Mouse (Mus musculus) intestine, postnatal 0 days (tissue): Measurements from ENCODE around the gene Dut. TPM values are rescaled to one million over a fixed set of nuclear protein-coding genes. Genes with fewer than 3 reads are reported as not detected.

Experiments
- ATAC-seq: fragments of 200-750 bp; cut with Nextera tagmentation; 2 replicates; pipeline ENCODE4 v1.8.0; 2017; ENCODE audit warnings: mild to moderate bottlenecking, moderate TSS enrichment, moderate library complexity
- H3K27ac ChIP-seq: fragments of 300-500 bp; sonication (generic); 2 replicates; pipeline ENCODE4 v1.5.1; 2014; ENCODE audit warnings: mild to moderate bottlenecking, low read depth, low read length, moderate library complexity
- H3K27me3 ChIP-seq: fragments of 300-500 bp; sonication (generic); replicated peaks from 2 replicates; pipeline ENCODE4 v1.6.1; 2014; ENCODE audit warnings: low read length, mixed read lengths; ENCODE audit not compliant: control insufficient read depth, insufficient read depth
- H3K36me3 ChIP-seq: fragments of 300-500 bp; sonication (generic); 2 replicates; pipeline ENCODE4 v1.6.1; 2014; ENCODE audit warnings: mild to moderate bottlenecking, moderate library complexity; ENCODE audit not compliant: control insufficient read depth, insufficient read depth
- H3K4me1 ChIP-seq: fragments of 300-500 bp; sonication (generic); replicated peaks from 2 replicates; pipeline ENCODE4 v1.6.1; 2014; ENCODE audit warnings: antibody characterized with exemption, low read length, mixed read lengths; ENCODE audit not compliant: control insufficient read depth, insufficient read depth
- H3K4me2 ChIP-seq: fragments of 300-500 bp; sonication (generic); replicated peaks from 2 replicates; pipeline ENCODE4 v1.6.1; 2014; ENCODE audit warnings: low read depth, mild to moderate bottlenecking, moderate library complexity
- H3K4me3 ChIP-seq: fragments of 300-500 bp; sonication (generic); 2 replicates; pipeline ENCODE4 v1.5.1; 2014; ENCODE audit warnings: low read depth, low read length
- H3K9ac ChIP-seq: fragments of 300-500 bp; sonication (generic); 2 replicates; pipeline ENCODE4 v1.6.1; 2014; ENCODE audit warnings: mild to moderate bottlenecking, low read depth, low read length
- H3K9me3 ChIP-seq: fragments of 300-500 bp; sonication (generic); 2 replicates; pipeline ENCODE4 v1.6.1; 2016; ENCODE audit warnings: mixed run types; ENCODE audit not compliant: control insufficient read depth
- CTCF ChIP-seq: sonication (generic); IDR thresholded peaks from 2 replicates; pipeline ENCODE4 v1.5.1; 2016; ENCODE audit warnings: low read depth, mild to moderate bottlenecking, control low read depth, antibody characterized with exemption, moderate library complexity
- WGBS: fragments of 180-500 bp; shearing (Covaris S2); extraction: QIAGEN DNeasy Blood & Tissue Kit; methylation state at CpG from one replicate; pipeline ENCODE4 v1.1.7; 2014; 5-methylcytosine and 5-hydroxymethylcytosine counted together
- polyA plus RNA-seq: library from polyadenylated mRNA; unstranded; fragments of >200 nt; fragmentation: Nextera tagmentation; extraction: Ambion mirVana; gene quantifications from 2 replicates; pipeline ENCODE4 v1.2.1, GENCODE M21; 2015

Dut gene
- polyA plus RNA-seq, 1 experiment from 2014 or later, result 48.5 TPM

DNA sequence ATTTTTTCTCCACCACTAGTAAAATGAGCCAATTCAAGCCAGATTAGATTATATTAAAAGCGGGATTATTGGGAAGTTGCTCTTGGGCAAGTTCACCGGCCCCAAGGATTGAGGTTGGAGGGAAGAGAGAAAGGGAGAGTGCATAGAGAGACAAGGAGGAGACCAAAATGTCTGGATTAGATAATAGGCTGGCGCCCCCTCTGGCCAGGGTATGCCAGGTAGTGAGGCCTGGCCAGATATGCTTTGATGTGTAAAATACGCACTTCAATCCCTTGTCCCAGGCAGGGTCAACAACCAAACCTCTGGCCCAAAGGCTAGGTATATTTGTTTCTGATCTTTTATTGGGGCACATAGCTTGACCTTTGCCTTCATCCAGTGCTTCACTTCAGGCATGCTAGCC is 4.8 kb downstream of the Dut start:
- ATAC-seq, result no peak
- no peak for TF ChIP-seq CTCF
- H3K4me2 ChIP-seq, result no peak overlapping the region
- no peak overlapping the region for H3K27ac ChIP-seq
- 88% methylated on average over 4 of the region's 4 CpGs for WGBS
- H3K36me3 ChIP-seq, result peaks cover 15% of the 10 kb centered on the region
- no peaks in the 10 kb centered on the region for H3K4me1 ChIP-seq
- no peaks in the 10 kb centered on the region for H3K27me3 ChIP-seq
- no peak overlapping the region for H3K4me3 ChIP-seq
- H3K9me3 ChIP-seq, result no peaks in the 10 kb centered on the region
- H3K9ac ChIP-seq, result no peak overlapping the region

DNA sequence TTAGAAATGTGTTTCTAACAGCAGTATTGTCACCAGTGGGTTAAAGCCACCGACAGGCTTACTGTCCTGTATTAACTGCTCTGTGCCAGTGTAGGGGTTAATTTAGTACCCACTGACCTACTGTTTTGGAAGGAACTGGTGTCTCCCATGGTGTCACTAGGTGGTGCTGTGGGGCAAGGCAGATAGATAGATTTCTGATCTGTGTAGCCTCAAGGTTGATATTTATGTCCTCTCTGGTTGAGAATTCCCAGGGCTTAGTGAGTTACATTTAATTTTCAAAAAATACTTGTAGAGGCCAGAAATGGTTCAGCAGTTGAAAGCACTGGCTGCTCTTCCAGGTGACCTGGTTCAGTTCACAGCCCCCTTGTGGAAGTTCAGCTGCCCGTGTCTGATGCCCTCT is 5.3 kb downstream of the Dut start:
- no peak overlapping the region for H3K4me3 ChIP-seq
- no peak for ATAC-seq
- 62% methylated on average over 2 of the region's 2 CpGs for WGBS

DNA sequence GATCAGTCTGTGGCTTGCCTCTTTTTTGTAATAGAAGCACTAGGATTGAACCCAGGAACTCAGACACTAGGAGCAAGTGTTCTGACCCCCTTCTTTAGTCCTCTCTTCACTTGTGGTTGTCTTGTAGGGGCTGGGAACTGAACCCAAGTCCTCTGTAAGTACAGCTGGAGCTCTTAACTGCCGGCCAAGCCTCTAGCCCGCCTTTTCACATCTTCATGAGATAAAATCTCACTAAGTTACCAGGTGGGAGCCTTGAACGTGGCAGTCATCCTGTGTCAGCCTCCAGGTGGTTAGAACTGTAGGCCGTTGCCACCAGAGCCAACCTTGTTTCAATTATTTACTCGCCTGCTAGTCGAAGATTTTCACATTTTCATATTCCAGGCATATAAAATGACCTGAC is 6.7 kb downstream of the Dut start:
- WGBS, result 98% methylated on average over 6 of the region's 6 CpGs
- no peak overlapping the region for H3K4me2 ChIP-seq
- no peak overlapping the region for H3K9ac ChIP-seq
- H3K4me3 ChIP-seq, result no peak overlapping the region
- H3K27me3 ChIP-seq, result no peaks in the 10 kb centered on the region
- no peak overlapping the region for H3K27ac ChIP-seq
- TF ChIP-seq CTCF, result no peak
- no peaks in the 10 kb centered on the region for H3K4me1 ChIP-seq
- peaks cover 29% of the 10 kb centered on the region for H3K36me3 ChIP-seq
- no peaks in the 10 kb centered on the region for H3K9me3 ChIP-seq
- ATAC-seq, result no peak

More for the DNA sequence above, 5.3 kb downstream of the Dut start:
- Histone ChIP-seq H3K4me2 (no peak overlapping the region), H3K9me3 (no peaks in the 10 kb centered on the region), H3K27me3 (no peaks in the 10 kb centered on the region), H3K36me3 (peaks cover 19% of the 10 kb centered on the region), H3K9ac (no peak overlapping the region), H3K27ac (no peak overlapping the region), H3K4me1 (no peaks in the 10 kb centered on the region)
- TF ChIP-seq CTCF, result peak; percentile 77

DNA sequence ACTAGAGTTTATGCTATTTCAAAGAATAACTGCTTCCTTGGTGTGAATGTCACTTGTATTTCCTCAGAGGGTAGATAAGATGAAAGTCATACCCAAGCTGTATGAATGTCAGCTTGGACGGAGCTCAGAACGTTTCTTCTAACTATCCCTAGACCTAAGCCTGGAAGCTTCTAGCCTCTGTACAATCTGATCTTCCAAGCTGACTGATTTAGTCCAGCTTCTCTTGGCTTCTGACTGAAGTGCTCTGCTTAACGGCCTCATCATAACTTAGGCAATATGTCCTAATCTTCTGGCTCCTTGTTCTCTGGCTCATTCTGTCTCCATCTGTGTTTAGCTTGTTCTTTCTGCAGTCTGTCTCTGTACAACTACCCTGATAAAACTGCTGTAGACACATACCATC is 7.6 kb downstream of the Dut start:
- 94% methylated on average over 3 of the region's 3 CpGs for WGBS
- TF ChIP-seq CTCF, result no peak
- Histone ChIP-seq H3K4me2 (no peak overlapping the region), H3K27me3 (no peaks in the 10 kb centered on the region), H3K4me3 (no peak overlapping the region), H3K9me3 (no peaks in the 10 kb centered on the region), H3K4me1 (no peaks in the 10 kb centered on the region), H3K9ac (no peak overlapping the region), H3K27ac (no peak overlapping the region), H3K36me3 (peaks cover 29% of the 10 kb centered on the region)
- ATAC-seq, result no peak

DNA sequence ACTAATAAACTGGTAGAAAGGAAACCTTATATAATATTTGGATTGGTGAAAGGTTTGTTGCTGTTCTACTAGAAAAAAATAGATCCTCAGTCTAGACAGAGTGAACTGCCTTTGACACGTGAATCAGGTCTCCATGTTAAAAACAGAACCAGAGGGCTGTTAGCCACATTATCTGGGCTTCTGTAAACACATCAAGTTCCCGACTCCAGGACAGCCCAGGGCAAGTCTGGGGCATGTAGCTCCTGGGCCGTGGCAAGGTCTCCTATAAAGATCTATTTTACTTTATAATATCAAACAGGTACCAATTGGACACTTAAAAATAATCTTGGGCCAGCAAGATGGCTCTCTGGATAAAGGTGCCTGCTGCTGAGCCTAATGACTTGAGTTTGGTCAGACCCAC is 8.9 kb downstream of the Dut start:
- 44% methylated on average over 3 of the region's 3 CpGs for WGBS
- H3K36me3 ChIP-seq, result peaks cover 26% of the 10 kb centered on the region

DNA sequence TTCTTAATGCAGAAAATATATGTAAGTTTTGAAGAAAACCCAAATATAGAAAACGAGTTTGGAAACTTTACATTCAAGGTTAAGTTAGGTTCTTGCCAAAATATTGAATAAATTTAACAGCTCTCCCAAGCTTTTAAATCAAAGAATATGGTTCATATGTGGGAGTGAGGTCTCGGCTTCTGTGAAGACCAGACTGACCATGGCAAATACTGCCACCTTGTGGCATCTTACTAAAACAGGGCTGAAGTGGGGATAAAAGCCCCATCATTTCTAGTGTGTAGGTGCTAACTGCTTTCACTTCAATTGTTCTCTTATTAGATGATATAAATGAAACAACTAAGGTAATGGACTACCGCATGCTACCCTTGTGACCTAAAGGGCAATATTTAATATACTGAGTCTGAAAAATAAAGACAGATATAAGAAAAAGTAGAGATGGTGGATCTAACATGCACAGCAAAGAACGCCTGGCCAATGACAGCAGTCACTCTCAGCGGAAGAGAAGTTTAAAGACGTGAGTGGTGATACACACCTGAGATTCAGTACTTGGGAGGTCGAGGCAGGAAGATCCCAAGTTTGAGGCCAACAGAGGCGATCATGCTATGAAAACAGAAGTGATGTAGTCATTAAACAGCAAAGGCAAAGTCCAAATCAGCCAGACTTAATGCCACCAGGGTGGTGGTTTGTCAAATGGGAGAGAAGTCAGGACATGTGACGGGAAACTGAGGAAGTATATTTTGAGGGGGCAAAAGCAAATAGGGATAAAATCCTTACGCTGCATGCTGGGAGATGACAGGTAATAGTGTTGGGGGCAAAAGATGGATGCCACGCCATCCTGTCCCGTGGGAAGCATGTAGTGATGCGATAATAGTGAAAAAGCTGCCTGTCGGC is 12.5 kb downstream of the Dut start:
- WGBS, result 82% methylated on average over 14 of the region's 14 CpGs
- no peak overlapping the region for H3K9ac ChIP-seq
- no peak overlapping the region for H3K4me3 ChIP-seq
- no peak overlapping the region for H3K4me2 ChIP-seq
- peaks cover 14% of the 10 kb centered on the region; the same call in 1 of the 2 replicates for H3K36me3 ChIP-seq
- no peak for ATAC-seq
- no peaks in the 10 kb centered on the region for H3K27me3 ChIP-seq
- peak; percentile 78 for TF ChIP-seq CTCF
- H3K4me1 ChIP-seq, result no peaks in the 10 kb centered on the region
- no peaks in the 10 kb centered on the region for H3K9me3 ChIP-seq
- no peak overlapping the region for H3K27ac ChIP-seq

More for the DNA sequence above, 8.9 kb downstream of the Dut start:
- Histone ChIP-seq H3K4me3 (no peak overlapping the region), H3K4me2 (no peak overlapping the region), H3K27me3 (no peaks in the 10 kb centered on the region), H3K4me1 (no peaks in the 10 kb centered on the region), H3K9ac (no peak overlapping the region), H3K9me3 (no peaks in the 10 kb centered on the region), H3K27ac (no peak overlapping the region)
- no peak for TF ChIP-seq CTCF
- ATAC-seq, result no peak
